Mouse (Mus musculus): ENCODE results near the gene Irf2bp1. TPM values are rescaled to one million over a fixed set of nuclear protein-coding genes. Genes with fewer than 3 reads are reported as not detected.

Gene Irf2bp1
- total and polyA plus RNA-seq, 2 experiments from 2014 or later, result 22.4 to 128 TPM

GRCm38 (mm10) chr7:18993036-18993435 is 10.8 kb upstream of the Irf2bp1 start:
- peaks cover 10% of the 10 kb centered on the region for H3K4me1 ChIP-seq (ENCODE audit: insufficient read depth, low read length)
- no peak overlapping the region for H3K27ac ChIP-seq
- H3K9ac ChIP-seq (replicated peaks; ENCODE audit: low read length), result peak overlapping the region; percentile 67; the same call in 1 of the 2 replicates
- H3K36me3 ChIP-seq (ENCODE audit: insufficient read depth, low read length), result no peaks in the 10 kb centered on the region
- WGBS, result 85% methylated on average over 5 of the region's 5 CpGs
- no peak for ATAC-seq
- no peak for TF ChIP-seq CTCF (IDR thresholded peaks at IDR 0.05; ENCODE audit: low read depth)
- H3K4me3 ChIP-seq (ENCODE audit: low read length), result peak overlapping the region; percentile 47
- no peaks in the 10 kb centered on the region for H3K9me3 ChIP-seq (ENCODE audit: low read length)
- no peaks in the 10 kb centered on the region for H3K27me3 ChIP-seq (ENCODE audit: insufficient read depth, low read length)
- DNase-seq (ENCODE audit: low spot score), result no peak
- peak overlapping the region; percentile 65 for H3K4me2 ChIP-seq (ENCODE audit: low read depth, low read length)

- TF ChIP-seq CTCF (IDR thresholded peaks at IDR 0.05; ENCODE audit: low read depth), result peak; percentile 36; the same call in 1 of the 2 replicates
- Histone ChIP-seq H3K27ac (no peak overlapping the region), H3K4me1 (ENCODE audit: insufficient read depth, low read length) (peaks cover 4% of the 10 kb centered on the region; the same call in 1 of the 2 replicates), H3K4me2 (ENCODE audit: low read depth, low read length) (no peak overlapping the region), H3K36me3 (ENCODE audit: insufficient read depth, low read length) (no peaks in the 10 kb centered on the region), H3K9ac (replicated peaks; ENCODE audit: low read length) (no peak overlapping the region), H3K9me3 (ENCODE audit: low read length) (no peaks in the 10 kb centered on the region), H3K27me3 (ENCODE audit: insufficient read depth, low read length) (no peaks in the 10 kb centered on the region), H3K4me3 (ENCODE audit: low read length) (no peak overlapping the region)
- DNase-seq (ENCODE audit: low spot score) (no peak), ATAC-seq (no peak)
- 26% methylated on average over 9 of the region's 9 CpGs for WGBS
These were observed 5.0 kb upstream of the Irf2bp1 start for GRCm38 (mm10) chr7:18998835-18999234.

GRCm38 (mm10) chr7:19000421-19000820 is 3.4 kb upstream of the Irf2bp1 start:
- TF ChIP-seq CTCF (IDR thresholded peaks at IDR 0.05; ENCODE audit: low read depth), result no peak
- ATAC-seq (no peak), DNase-seq (ENCODE audit: low spot score) (no peak)
- Histone ChIP-seq H3K36me3 (ENCODE audit: insufficient read depth, low read length) (no peaks in the 10 kb centered on the region), H3K4me2 (ENCODE audit: low read depth, low read length) (peak overlapping the region; percentile 24), H3K9ac (replicated peaks; ENCODE audit: low read length) (no peak overlapping the region), H3K4me3 (ENCODE audit: low read length) (peak overlapping the region; percentile 10; the same call in 1 of the 2 replicates), H3K4me1 (ENCODE audit: insufficient read depth, low read length) (peaks cover 9% of the 10 kb centered on the region), H3K27me3 (ENCODE audit: insufficient read depth, low read length) (no peaks in the 10 kb centered on the region), H3K9me3 (ENCODE audit: low read length) (no peaks in the 10 kb centered on the region), H3K27ac (no peak overlapping the region)
- WGBS, result 70% methylated on average over 10 of the region's 10 CpGs

GRCm38 (mm10) chr7:19001066-19001806 is 2.6 kb upstream of the Irf2bp1 start:
- DNase-seq (ENCODE audit: low spot score) (no peak), ATAC-seq (no peak)
- H3K9me3 ChIP-seq (ENCODE audit: low read length), result no peaks in the 10 kb centered on the region
- no peaks in the 10 kb centered on the region for H3K27me3 ChIP-seq (ENCODE audit: insufficient read depth, low read length)
- no peak for TF ChIP-seq CTCF (IDR thresholded peaks at IDR 0.05; ENCODE audit: low read depth)
- peak overlapping the region; percentile 10; the same call in 1 of the 2 replicates for H3K4me3 ChIP-seq (ENCODE audit: low read length)
- H3K27ac ChIP-seq, result no peak overlapping the region
- peaks cover 17% of the 10 kb centered on the region for H3K4me1 ChIP-seq (ENCODE audit: insufficient read depth, low read length)
- WGBS, result 42% methylated on average over 18 of the region's 18 CpGs
- no peaks in the 10 kb centered on the region for H3K36me3 ChIP-seq (ENCODE audit: insufficient read depth, low read length)
- H3K4me2 ChIP-seq (ENCODE audit: low read depth, low read length), result peak overlapping the region; percentile 24
- H3K9ac ChIP-seq (replicated peaks; ENCODE audit: low read length), result no peak overlapping the region

GRCm38 (mm10) chr7:19001807-19002085 is 2.1 kb upstream of the Irf2bp1 start:
- no peak overlapping the region for H3K4me2 ChIP-seq (ENCODE audit: low read depth, low read length)
- ATAC-seq (no peak), DNase-seq (ENCODE audit: low spot score) (no peak)
- H3K27me3 ChIP-seq (ENCODE audit: insufficient read depth, low read length), result no peaks in the 10 kb centered on the region
- no peak overlapping the region for H3K4me3 ChIP-seq (ENCODE audit: low read length)
- no peak overlapping the region for H3K9ac ChIP-seq (replicated peaks; ENCODE audit: low read length)
- TF ChIP-seq CTCF (IDR thresholded peaks at IDR 0.05; ENCODE audit: low read depth), result no peak
- H3K36me3 ChIP-seq (ENCODE audit: insufficient read depth, low read length), result no peaks in the 10 kb centered on the region
- peaks cover 19% of the 10 kb centered on the region for H3K4me1 ChIP-seq (ENCODE audit: insufficient read depth, low read length)
- no peaks in the 10 kb centered on the region for H3K9me3 ChIP-seq (ENCODE audit: low read length)
- 77% methylated on average over 3 of the region's 3 CpGs for WGBS
- peak overlapping the region; percentile 73; the same call in 1 of the 2 replicates for H3K27ac ChIP-seq

- H3K9me3 ChIP-seq (ENCODE audit: low read length), result no peaks in the 10 kb centered on the region
- DNase-seq (ENCODE audit: low spot score), result no peak
- 44% methylated on average over 4 of the region's 4 CpGs for WGBS
- H3K4me2 ChIP-seq (ENCODE audit: low read depth, low read length), result peak overlapping the region; percentile 73
- peaks cover 19% of the 10 kb centered on the region for H3K4me1 ChIP-seq (ENCODE audit: insufficient read depth, low read length)
- no peaks in the 10 kb centered on the region for H3K36me3 ChIP-seq (ENCODE audit: insufficient read depth, low read length)
- peak overlapping the region; percentile 73 for H3K27ac ChIP-seq
- no peaks in the 10 kb centered on the region for H3K27me3 ChIP-seq (ENCODE audit: insufficient read depth, low read length)
- ATAC-seq, result no peak
- peak overlapping the region; percentile 69; the same call in 1 of the 2 replicates for H3K9ac ChIP-seq (replicated peaks; ENCODE audit: low read length)
- peak overlapping the region; percentile 39 for H3K4me3 ChIP-seq (ENCODE audit: low read length)
- TF ChIP-seq CTCF (IDR thresholded peaks at IDR 0.05; ENCODE audit: low read depth), result no peak
These were observed 1.7 kb upstream of the Irf2bp1 start for GRCm38 (mm10) chr7:19002115-19002514.

GRCm38 (mm10) chr7:19002848-19003498 is 871 bp upstream of the Irf2bp1 start:
- Histone ChIP-seq H3K4me3 (ENCODE audit: low read length) (peak overlapping the region; percentile 39), H3K36me3 (ENCODE audit: insufficient read depth, low read length) (no peaks in the 10 kb centered on the region), H3K27me3 (ENCODE audit: insufficient read depth, low read length) (no peaks in the 10 kb centered on the region), H3K4me1 (ENCODE audit: insufficient read depth, low read length) (peaks cover 19% of the 10 kb centered on the region), H3K9ac (replicated peaks; ENCODE audit: low read length) (peak overlapping the region; percentile 69), H3K9me3 (ENCODE audit: low read length) (no peaks in the 10 kb centered on the region), H3K4me2 (ENCODE audit: low read depth, low read length) (peak overlapping the region; percentile 73), H3K27ac (peak overlapping the region; percentile 73)
- DNase-seq (ENCODE audit: low spot score) (peak; percentile 94), ATAC-seq (peak; percentile 68)
- 2% methylated on average over 17 of the region's 17 CpGs for WGBS
- no peak for TF ChIP-seq CTCF (IDR thresholded peaks at IDR 0.05; ENCODE audit: low read depth)
